Mouse (Mus musculus) stomach, postnatal 0 days (tissue): ENCODE measurements around the gene Colgalt2. TPM values are rescaled to one million over a fixed set of nuclear protein-coding genes. Genes with fewer than 3 reads are reported as not detected.

Source experiments
- ATAC-seq: fragments of 200-750 bp; cut with Nextera tagmentation; 2 replicates; pipeline ENCODE4 v1.8.0; 2017; ENCODE audit not compliant: low FRiP score, low TSS enrichment
- DNase-seq: peaks from one replicate; pipeline ENCODE4 v3.0.0-alpha.2; 2016; ENCODE audit warnings: low spot score
- H3K27ac ChIP-seq: fragments of 300-500 bp; sonication (generic); replicated peaks from 2 replicates; pipeline ENCODE4 v1.5.1; 2014; ENCODE audit warnings: mild to moderate bottlenecking, control low read depth
- H3K27me3 ChIP-seq: fragments of 300-500 bp; sonication (generic); 2 replicates; pipeline ENCODE4 v1.6.1; 2014; ENCODE audit warnings: low read length; ENCODE audit not compliant: control insufficient read depth, insufficient read depth
- H3K36me3 ChIP-seq: fragments of 300-500 bp; sonication (generic); 2 replicates; pipeline ENCODE4 v1.6.1; 2014; ENCODE audit warnings: low read length, mixed read lengths; ENCODE audit not compliant: control insufficient read depth, insufficient read depth
- H3K4me1 ChIP-seq: fragments of 300-500 bp; sonication (generic); replicated peaks from 2 replicates; pipeline ENCODE4 v1.6.1; 2014; ENCODE audit warnings: antibody characterized with exemption; ENCODE audit not compliant: control insufficient read depth, insufficient read depth
- H3K4me2 ChIP-seq: fragments of 300-500 bp; sonication (generic); replicated peaks from 2 replicates; pipeline ENCODE4 v1.6.1; 2014; ENCODE audit warnings: low read depth, mild to moderate bottlenecking, control low read depth, moderate library complexity
- H3K4me3 ChIP-seq: fragments of 300-500 bp; sonication (generic); 2 replicates; pipeline ENCODE4 v1.5.1; 2014; ENCODE audit warnings: low read depth, low read length, control low read depth
- H3K9ac ChIP-seq: fragments of 300-500 bp; sonication (generic); 2 replicates; pipeline ENCODE4 v1.6.1; 2014; ENCODE audit warnings: mild to moderate bottlenecking, low read length, control low read depth, mixed read lengths
- H3K9me3 ChIP-seq: fragments of 300-500 bp; sonication (generic); 2 replicates; pipeline ENCODE4 v1.6.1; 2016; ENCODE audit warnings: low read length; ENCODE audit not compliant: control insufficient read depth
- CTCF ChIP-seq: IDR thresholded peaks from 2 replicates; pipeline ENCODE4 v1.5.1; 2016; ENCODE audit warnings: antibody characterized with exemption, low read depth, mild to moderate bottlenecking, moderate library complexity
- EP300 ChIP-seq: optimal IDR thresholded peaks from 2 replicates; pipeline ENCODE3; 2016; ENCODE audit warnings: antibody characterized with exemption
- WGBS: fragments of 180-500 bp; shearing (Covaris S2); extraction: QIAGEN DNeasy Blood & Tissue Kit; methylation state at CpG from one replicate; pipeline ENCODE4 v1.1.7; 2014; 5-methylcytosine and 5-hydroxymethylcytosine counted together
- polyA plus RNA-seq: library from polyadenylated mRNA; unstranded; fragments of >200 nt; fragmentation: Nextera tagmentation; extraction: Ambion mirVana; gene quantifications from 2 replicates; pipeline ENCODE4 v1.2.1, GENCODE M21; 2015

Gene Colgalt2
- polyA plus RNA-seq, 1 experiment from 2014 or later, result 0.50 TPM

GRCm38 (mm10) chr1:152439874-152440273, 40.2 kb downstream of the Colgalt2 start:
- Histone ChIP-seq H3K4me1 (no peaks in the 10 kb centered on the region), H3K36me3 (no peaks in the 10 kb centered on the region), H3K9ac (no peak overlapping the region), H3K27me3 (no peaks in the 10 kb centered on the region), H3K4me3 (no peak overlapping the region), H3K4me2 (no peak overlapping the region), H3K27ac (no peak overlapping the region), H3K9me3 (no peaks in the 10 kb centered on the region)
- no peak for TF ChIP-seq EP300
- no peak for TF ChIP-seq CTCF
- WGBS, result 79% methylated on average over 10 of the region's 10 CpGs
- ATAC-seq (no peak), DNase-seq (no peak)

- Histone ChIP-seq H3K9me3 (no peaks in the 10 kb centered on the region), H3K36me3 (no peaks in the 10 kb centered on the region), H3K4me2 (no peak overlapping the region), H3K9ac (no peak overlapping the region), H3K4me3 (no peak overlapping the region), H3K27me3 (no peaks in the 10 kb centered on the region), H3K27ac (no peak overlapping the region), H3K4me1 (no peaks in the 10 kb centered on the region)
- DNase-seq, result no peak
- TF ChIP-seq EP300, result no peak
- no peak for TF ChIP-seq CTCF
- ATAC-seq, result no peak
- WGBS, result 76% methylated on average over 7 of the region's 7 CpGs
Measured at GRCm38 (mm10) chr1:152444630-152445029, 45.0 kb downstream of the Colgalt2 start.

- H3K4me1 ChIP-seq, result no peaks in the 10 kb centered on the region
- DNase-seq, result no peak
- H3K4me2 ChIP-seq, result no peak overlapping the region
- H3K36me3 ChIP-seq, result no peaks in the 10 kb centered on the region
- H3K27ac ChIP-seq, result no peak overlapping the region
- H3K4me3 ChIP-seq, result no peak overlapping the region
- no peaks in the 10 kb centered on the region for H3K27me3 ChIP-seq
- TF ChIP-seq EP300 (no peak), CTCF (no peak)
- H3K9me3 ChIP-seq, result no peaks in the 10 kb centered on the region
- ATAC-seq, result no peak
- H3K9ac ChIP-seq, result no peak overlapping the region
- WGBS, result 64% methylated on average over 6 of the region's 6 CpGs
Measured at GRCm38 (mm10) chr1:152445925-152446324, 46.3 kb downstream of the Colgalt2 start.

DNA sequence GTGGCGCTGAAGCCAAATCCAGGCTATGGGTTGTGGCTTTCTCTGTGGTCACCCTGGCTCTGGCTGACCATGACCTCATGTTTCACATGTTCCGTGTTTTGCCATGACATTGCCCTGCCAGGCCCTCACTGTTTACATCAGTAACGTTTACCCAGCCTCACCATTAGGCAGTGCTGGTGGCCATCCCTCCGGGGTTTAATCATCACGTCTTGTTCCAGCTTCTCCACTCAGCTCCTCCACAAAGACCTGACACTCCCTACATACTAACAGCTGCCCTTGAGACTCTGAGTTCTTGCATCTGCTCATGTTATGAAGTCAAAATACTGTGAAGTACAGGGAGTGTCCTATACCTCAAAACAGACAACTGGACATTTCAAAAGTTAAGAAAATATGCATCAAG, 54.9 kb downstream of the Colgalt2 start:
- Histone ChIP-seq H3K9ac (no peak overlapping the region), H3K27me3 (no peaks in the 10 kb centered on the region), H3K4me3 (no peak overlapping the region), H3K36me3 (no peaks in the 10 kb centered on the region), H3K4me2 (no peak overlapping the region), H3K27ac (no peak overlapping the region), H3K4me1 (no peaks in the 10 kb centered on the region), H3K9me3 (no peaks in the 10 kb centered on the region)
- 44% methylated on average over 5 of the region's 5 CpGs for WGBS
- no peak for ATAC-seq
- DNase-seq, result no peak
- TF ChIP-seq CTCF (no peak), EP300 (no peak)

DNA sequence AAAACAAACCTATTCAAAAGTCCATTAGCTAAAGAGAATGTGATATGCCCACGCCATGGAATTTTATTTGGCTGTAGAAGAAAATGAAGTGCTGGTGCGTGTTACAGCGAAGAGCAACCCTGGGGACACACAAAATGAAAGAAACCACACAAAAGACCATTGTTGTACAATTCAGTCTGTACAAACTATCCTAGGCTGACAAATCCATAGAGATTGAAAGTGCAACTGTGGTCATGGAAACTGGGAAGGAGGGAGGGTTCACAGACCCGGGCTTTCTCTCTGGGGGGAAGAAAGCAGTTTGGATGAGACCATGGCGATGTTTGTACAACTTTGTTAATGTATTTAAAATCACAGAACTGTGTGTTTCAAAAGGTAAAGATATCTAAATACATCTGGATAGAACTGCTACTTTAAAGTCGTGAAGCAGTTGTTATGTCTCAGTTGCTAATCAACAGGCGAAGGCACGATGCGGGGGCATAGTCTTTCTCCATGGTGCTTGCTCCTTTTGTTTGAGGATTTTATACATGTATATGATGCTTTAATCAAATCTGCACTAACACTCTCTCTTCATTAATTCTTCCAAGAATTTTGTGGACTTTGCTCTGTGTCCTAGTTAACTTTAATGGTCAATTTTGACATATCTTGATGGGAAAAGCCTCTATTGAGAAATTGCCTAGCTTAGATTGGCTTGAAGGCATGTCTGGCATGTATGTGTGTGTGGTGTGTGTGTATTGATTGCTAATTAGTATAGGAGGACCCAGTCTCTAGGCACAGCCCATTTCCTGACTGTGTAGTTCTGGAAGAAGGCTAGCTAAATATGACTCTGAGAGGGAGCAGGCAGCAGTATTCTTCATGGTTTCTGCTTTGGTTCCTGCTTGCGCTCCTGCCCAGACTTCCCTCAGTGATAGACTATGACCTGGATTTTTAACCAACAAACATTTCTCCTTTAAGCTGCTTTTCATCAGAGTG, 55.9 kb downstream of the Colgalt2 start:
- H3K4me1 ChIP-seq, result no peaks in the 10 kb centered on the region
- no peaks in the 10 kb centered on the region for H3K9me3 ChIP-seq
- no peak overlapping the region for H3K4me2 ChIP-seq
- H3K9ac ChIP-seq, result no peak overlapping the region
- no peak for TF ChIP-seq EP300
- no peak for TF ChIP-seq CTCF
- ATAC-seq (no peak), DNase-seq (no peak)
- WGBS, result 66% methylated on average over 10 of the region's 10 CpGs
- H3K36me3 ChIP-seq, result no peaks in the 10 kb centered on the region
- H3K27ac ChIP-seq, result no peak overlapping the region
- no peak overlapping the region for H3K4me3 ChIP-seq
- no peaks in the 10 kb centered on the region for H3K27me3 ChIP-seq

- H3K9me3 ChIP-seq, result no peaks in the 10 kb centered on the region
- no peak overlapping the region for H3K27ac ChIP-seq
- ATAC-seq (no peak), DNase-seq (no peak)
- H3K4me3 ChIP-seq, result no peak overlapping the region
- no peak for TF ChIP-seq EP300
- no peak for TF ChIP-seq CTCF
- H3K36me3 ChIP-seq, result no peaks in the 10 kb centered on the region
- H3K4me1 ChIP-seq, result no peaks in the 10 kb centered on the region
- H3K9ac ChIP-seq, result no peak overlapping the region
- no peak overlapping the region for H3K4me2 ChIP-seq
- H3K27me3 ChIP-seq, result no peaks in the 10 kb centered on the region
- WGBS, result 58% methylated on average over 3 of the region's 3 CpGs
Measured at GRCm38 (mm10) chr1:152456266-152456665, 56.6 kb downstream of the Colgalt2 start.
